Mouse (Mus musculus) midbrain, postnatal 0 days (tissue): ENCODE measurements around the gene Arhgef15. TPM values are rescaled to one million over a fixed set of nuclear protein-coding genes. Genes with fewer than 3 reads are reported as not detected.

Experiments used
- ATAC-seq: fragments of 200-750 bp; cut with Nextera tagmentation; 2 replicates; pipeline ENCODE4 v1.8.0; 2017; ENCODE audit warnings: moderate number of reproducible peaks, mild to moderate bottlenecking, moderate TSS enrichment, moderate library complexity; ENCODE audit not compliant: low FRiP score
- DNase-seq: peaks from one replicate; pipeline ENCODE4 v3.0.0-alpha.2; 2015; ENCODE audit warnings: low spot score
- H3K27ac ChIP-seq: fragments of 300-500 bp; sonication (generic); 2 replicates; pipeline ENCODE4 v1.5.1; 2014; ENCODE audit warnings: low read depth, mild to moderate bottlenecking, low read length, mixed read lengths
- H3K27me3 ChIP-seq: fragments of 300-500 bp; sonication (generic); 2 replicates; pipeline ENCODE4 v1.6.1; 2014; ENCODE audit warnings: low read length, control low read depth, mixed read lengths; ENCODE audit not compliant: insufficient read depth
- H3K36me3 ChIP-seq: fragments of 300-500 bp; sonication (generic); 2 replicates; pipeline ENCODE4 v1.6.1; 2014; ENCODE audit warnings: low read length, control low read depth, mixed read lengths; ENCODE audit not compliant: insufficient read depth
- H3K4me1 ChIP-seq: fragments of 300-500 bp; sonication (generic); 2 replicates; pipeline ENCODE4 v1.6.1; 2014; ENCODE audit warnings: mild to moderate bottlenecking, control low read depth, antibody characterized with exemption, low read length, mixed read lengths; ENCODE audit not compliant: insufficient read depth
- H3K4me2 ChIP-seq: fragments of 300-500 bp; sonication (generic); 2 replicates; pipeline ENCODE4 v1.6.1; 2014; ENCODE audit warnings: low read depth, mild to moderate bottlenecking, low read length, mixed read lengths; ENCODE audit not compliant: poor library complexity, severe bottlenecking
- H3K4me3 ChIP-seq: fragments of 300-500 bp; sonication (generic); 2 replicates; pipeline ENCODE4 v1.5.1; 2014; ENCODE audit warnings: low read depth, mild to moderate bottlenecking, low read length, moderate library complexity
- H3K9ac ChIP-seq: fragments of 300-500 bp; sonication (generic); replicated peaks from 2 replicates; pipeline ENCODE4 v1.6.1; 2014; ENCODE audit warnings: mild to moderate bottlenecking, low read length, moderate library complexity, mixed read lengths; ENCODE audit not compliant: poor library complexity, severe bottlenecking
- H3K9me3 ChIP-seq: fragments of 300-500 bp; sonication (generic); 2 replicates; pipeline ENCODE4 v1.6.1; 2016; ENCODE audit warnings: low read length, control low read depth
- CTCF ChIP-seq: IDR thresholded peaks from 2 replicates; pipeline ENCODE4 v1.5.1; 2016; ENCODE audit warnings: antibody characterized with exemption, mild to moderate bottlenecking
- WGBS: fragments of 180-500 bp; shearing (Covaris S2); extraction: QIAGEN DNeasy Blood & Tissue Kit; methylation state at CpG from one replicate; pipeline ENCODE4 v1.1.7; 2014; 5-methylcytosine and 5-hydroxymethylcytosine counted together
- polyA plus RNA-seq: library from polyadenylated mRNA; unstranded; fragments of >200 nt; fragmentation: Nextera tagmentation; extraction: Ambion mirVana; gene quantifications from 2 replicates; pipeline ENCODE4 v1.2.1, GENCODE M21; 2015
- total RNA-seq: library from RNA; depleted of rRNA; stranded (reverse); fragments of >200 nt; gene quantifications from 2 replicates; pipeline ENCODE4 v1.2.3, GENCODE M21; 2014

Arhgef15 gene
- total and polyA plus RNA-seq, 2 experiments from 2014 or later: 23.3 to 27.6 TPM

- H3K27me3 ChIP-seq: peaks cover 14% of the 10 kb centered on the region
- no peak for ATAC-seq
- 14% methylated on average over 13 of the region's 13 CpGs for WGBS
- H3K4me3 ChIP-seq: no peak overlapping the region
- no peaks in the 10 kb centered on the region for H3K36me3 ChIP-seq
- H3K9ac ChIP-seq: no peak overlapping the region
- H3K4me1 ChIP-seq: peaks cover 5% of the 10 kb centered on the region; the same call in 1 of the 2 replicates
- H3K4me2 ChIP-seq: peak overlapping the region; percentile 48
- no peak for TF ChIP-seq CTCF
- no peaks in the 10 kb centered on the region for H3K9me3 ChIP-seq
- DNase-seq: no peak
- no peak overlapping the region for H3K27ac ChIP-seq
These were observed 3.4 kb downstream of the Arhgef15 start for GRCm38 (mm10) chr11:68953903-68954302.

- H3K9me3 ChIP-seq: no peaks in the 10 kb centered on the region
- H3K4me1 ChIP-seq: peaks cover 4% of the 10 kb centered on the region; the same call in 1 of the 2 replicates
- H3K27ac ChIP-seq: peak overlapping the region; percentile 89
- H3K4me3 ChIP-seq: peak overlapping the region; percentile 41
- ATAC-seq: peak; percentile 87
- no peak for TF ChIP-seq CTCF
- H3K36me3 ChIP-seq: peaks cover 3% of the 10 kb centered on the region; the same call in 1 of the 2 replicates
- 5% methylated on average over 12 of the region's 12 CpGs for WGBS
- DNase-seq: peak; percentile 89
- H3K9ac ChIP-seq: peak overlapping the region; percentile 69
- no peaks in the 10 kb centered on the region for H3K27me3 ChIP-seq
- peak overlapping the region; percentile 59 for H3K4me2 ChIP-seq
These were observed 9.7 kb downstream of the Arhgef15 start for GRCm38 (mm10) chr11:68947542-68947993.

- ATAC-seq (peak; percentile 81), DNase-seq (peak; percentile 24)
- peak overlapping the region; percentile 89 for H3K27ac ChIP-seq
- peak overlapping the region; percentile 59 for H3K4me2 ChIP-seq
- peak overlapping the region; percentile 41 for H3K4me3 ChIP-seq
- TF ChIP-seq CTCF: no peak
- peaks cover 3% of the 10 kb centered on the region; the same call in 1 of the 2 replicates for H3K36me3 ChIP-seq
- H3K9me3 ChIP-seq: no peaks in the 10 kb centered on the region
- H3K4me1 ChIP-seq: peaks cover 4% of the 10 kb centered on the region; the same call in 1 of the 2 replicates
- WGBS: 8% methylated on average over 12 of the region's 16 CpGs
- H3K27me3 ChIP-seq: no peaks in the 10 kb centered on the region
- H3K9ac ChIP-seq: peak overlapping the region; percentile 58
These were observed 10.4 kb downstream of the Arhgef15 start for GRCm38 (mm10) chr11:68946806-68947440.

- H3K9ac ChIP-seq: no peak overlapping the region
- no peak for ATAC-seq
- peak overlapping the region; percentile 41 for H3K4me3 ChIP-seq
- 85% methylated on average over 4 of the region's 4 CpGs for WGBS
- no peak overlapping the region for H3K27ac ChIP-seq
- peaks cover 3% of the 10 kb centered on the region; the same call in 1 of the 2 replicates for H3K36me3 ChIP-seq
- DNase-seq: no peak
- peak overlapping the region; percentile 59 for H3K4me2 ChIP-seq
- H3K9me3 ChIP-seq: no peaks in the 10 kb centered on the region
- peaks cover 4% of the 10 kb centered on the region; the same call in 1 of the 2 replicates for H3K4me1 ChIP-seq
- no peaks in the 10 kb centered on the region for H3K27me3 ChIP-seq
- no peak for TF ChIP-seq CTCF
These were observed 11.3 kb downstream of the Arhgef15 start for GRCm38 (mm10) chr11:68946001-68946400.

- peaks cover 3% of the 10 kb centered on the region; the same call in 1 of the 2 replicates for H3K36me3 ChIP-seq
- H3K27ac ChIP-seq: no peak overlapping the region
- peaks cover 4% of the 10 kb centered on the region; the same call in 1 of the 2 replicates for H3K4me1 ChIP-seq
- DNase-seq (no peak), ATAC-seq (no peak)
- no peak for TF ChIP-seq CTCF
- H3K4me2 ChIP-seq: no peak overlapping the region; the same call in 1 of the 2 replicates
- no peaks in the 10 kb centered on the region for H3K27me3 ChIP-seq
- no peaks in the 10 kb centered on the region for H3K9me3 ChIP-seq
- no peak overlapping the region for H3K9ac ChIP-seq
- H3K4me3 ChIP-seq: no peak overlapping the region
- WGBS: 77% methylated on average over 2 of the region's 2 CpGs
These were observed 12.0 kb downstream of the Arhgef15 start for GRCm38 (mm10) chr11:68945245-68945644.

GRCm38 (mm10) chr11:68942731-68943130 is 14.5 kb downstream of the Arhgef15 start:
- no peak overlapping the region for H3K4me3 ChIP-seq
- peaks cover 4% of the 10 kb centered on the region; the same call in 1 of the 2 replicates for H3K4me1 ChIP-seq
- ATAC-seq: no peak
- no peak for TF ChIP-seq CTCF
- no peak overlapping the region for H3K27ac ChIP-seq
- no peaks in the 10 kb centered on the region for H3K9me3 ChIP-seq
- WGBS: 91% methylated on average over 8 of the region's 8 CpGs
- H3K36me3 ChIP-seq: peaks cover 3% of the 10 kb centered on the region; the same call in 1 of the 2 replicates
- no peak overlapping the region for H3K9ac ChIP-seq
- no peaks in the 10 kb centered on the region for H3K27me3 ChIP-seq
- DNase-seq: no peak
- no peak overlapping the region for H3K4me2 ChIP-seq
